Mouse (Mus musculus) intestine, embryonic 16.5 days (tissue): ENCODE data around the gene Apln. TPM values are rescaled to one million over a fixed set of nuclear protein-coding genes. Genes with fewer than 3 reads are reported as not detected.
A peak's percentile ranks its signal among the peaks of the same experiment; 100 is the strongest.

Experiments
- ATAC-seq: fragments of 200-750 bp; cut with Nextera tagmentation; 2 replicates; pipeline ENCODE4 v1.8.0; 2017; ENCODE audit warnings: moderate TSS enrichment, moderate library complexity
- H3K27ac ChIP-seq: fragments of 300-500 bp; sonication (generic); 2 replicates; pipeline ENCODE4 v1.5.1; 2014; ENCODE audit warnings: mild to moderate bottlenecking, low read length
- H3K27me3 ChIP-seq: fragments of 300-500 bp; sonication (generic); replicated peaks from 2 replicates; pipeline ENCODE4 v1.6.1; 2014; ENCODE audit warnings: low read length, control low read depth, mixed read lengths; ENCODE audit not compliant: control insufficient read depth, insufficient read depth
- H3K36me3 ChIP-seq: fragments of 300-500 bp; sonication (generic); 2 replicates; pipeline ENCODE4 v1.6.1; 2014; ENCODE audit warnings: low read length, control low read depth; ENCODE audit not compliant: control insufficient read depth, insufficient read depth
- H3K4me1 ChIP-seq: fragments of 300-500 bp; sonication (generic); 2 replicates; pipeline ENCODE4 v1.6.1; 2014; ENCODE audit warnings: low read length, control low read depth, mixed read lengths; ENCODE audit not compliant: control insufficient read depth, insufficient read depth
- H3K4me2 ChIP-seq: fragments of 300-500 bp; sonication (generic); 2 replicates; pipeline ENCODE4 v1.6.1; 2014; ENCODE audit warnings: low read depth, low read length, control low read depth
- H3K4me3 ChIP-seq: fragments of 300-500 bp; sonication (generic); 2 replicates; pipeline ENCODE4 v1.5.1; 2014; ENCODE audit warnings: mild to moderate bottlenecking, low read length
- H3K9ac ChIP-seq: fragments of 300-500 bp; sonication (generic); 2 replicates; pipeline ENCODE4 v1.6.1; 2014; ENCODE audit warnings: low read depth, low read length
- H3K9me3 ChIP-seq: fragments of 300-500 bp; sonication (generic); 2 replicates; pipeline ENCODE4 v1.6.1; 2016; ENCODE audit warnings: low read length, control low read depth; ENCODE audit not compliant: control insufficient read depth
- WGBS: fragments of 180-500 bp; shearing (Covaris S2); extraction: QIAGEN DNeasy Blood & Tissue Kit; methylation state at CpG from one replicate; pipeline ENCODE4 v1.1.7; 2014; 5-methylcytosine and 5-hydroxymethylcytosine counted together
- polyA plus RNA-seq: library from polyadenylated mRNA; unstranded; fragments of >200 nt; fragmentation: Nextera tagmentation; extraction: Ambion mirVana; gene quantifications from 2 replicates; pipeline ENCODE4 v1.2.1, GENCODE M21; 2015

The Apln gene
- polyA plus RNA-seq, 1 experiment from 2014 or later, result 5.7 TPM

- Histone ChIP-seq H3K4me3 (no peak overlapping the region), H3K9me3 (no peaks in the 10 kb centered on the region), H3K9ac (no peak overlapping the region), H3K27ac (no peak overlapping the region), H3K4me2 (no peak overlapping the region), H3K36me3 (no peaks in the 10 kb centered on the region), H3K4me1 (no peaks in the 10 kb centered on the region), H3K27me3 (peaks cover 10% of the 10 kb centered on the region)
- no peak for ATAC-seq
- 88% methylated on average over 3 of the region's 3 CpGs for WGBS
These were observed 4.1 kb downstream of the Apln start for GRCm38 (mm10) chrX:48030593-48030992.

- Histone ChIP-seq H3K9ac (no peak overlapping the region), H3K27ac (no peak overlapping the region), H3K9me3 (no peaks in the 10 kb centered on the region), H3K36me3 (no peaks in the 10 kb centered on the region), H3K4me2 (no peak overlapping the region), H3K4me3 (no peak overlapping the region), H3K27me3 (peaks cover 4% of the 10 kb centered on the region; the same call in 1 of the 2 replicates), H3K4me1 (no peaks in the 10 kb centered on the region)
- no peak for ATAC-seq
- 65% methylated on average over 1 of the region's 1 CpGs for WGBS
These were observed 11.8 kb downstream of the Apln start for GRCm38 (mm10) chrX:48022811-48023210.

- Histone ChIP-seq H3K4me3 (no peak overlapping the region), H3K36me3 (no peaks in the 10 kb centered on the region), H3K9me3 (no peaks in the 10 kb centered on the region), H3K4me2 (no peak overlapping the region), H3K27ac (no peak overlapping the region), H3K9ac (no peak overlapping the region), H3K27me3 (peaks cover 4% of the 10 kb centered on the region; the same call in 1 of the 2 replicates), H3K4me1 (no peaks in the 10 kb centered on the region)
- WGBS, result 10% methylated on average over 5 of the region's 5 CpGs
- no peak for ATAC-seq
These were observed 14.7 kb downstream of the Apln start for GRCm38 (mm10) chrX:48019940-48020339.

GRCm38 (mm10) chrX:48019359-48019758 is 15.3 kb downstream of the Apln start:
- 46% methylated on average over 15 of the region's 15 CpGs for WGBS
- Histone ChIP-seq H3K9me3 (no peaks in the 10 kb centered on the region), H3K4me2 (no peak overlapping the region), H3K27me3 (peaks cover 4% of the 10 kb centered on the region; the same call in 1 of the 2 replicates), H3K4me1 (no peaks in the 10 kb centered on the region), H3K36me3 (no peaks in the 10 kb centered on the region), H3K27ac (no peak overlapping the region), H3K9ac (no peak overlapping the region), H3K4me3 (no peak overlapping the region)
- ATAC-seq, result no peak

GRCm38 (mm10) chrX:48016906-48017601 is 17.6 kb downstream of the Apln start:
- WGBS, result 57% methylated on average over 7 of the region's 7 CpGs
- no peaks in the 10 kb centered on the region for H3K9me3 ChIP-seq
- no peaks in the 10 kb centered on the region for H3K4me1 ChIP-seq
- no peaks in the 10 kb centered on the region for H3K36me3 ChIP-seq
- no peak overlapping the region for H3K27ac ChIP-seq
- no peak overlapping the region for H3K4me3 ChIP-seq
- no peak overlapping the region for H3K4me2 ChIP-seq
- H3K9ac ChIP-seq, result no peak overlapping the region
- no peak for ATAC-seq
- peaks cover 4% of the 10 kb centered on the region; the same call in 1 of the 2 replicates for H3K27me3 ChIP-seq

GRCm38 (mm10) chrX:48011656-48012055 is 23.0 kb downstream of the Apln start:
- 96% methylated on average over 3 of the region's 3 CpGs for WGBS
- no peak overlapping the region for H3K27ac ChIP-seq
- no peak overlapping the region for H3K9ac ChIP-seq
- no peaks in the 10 kb centered on the region for H3K36me3 ChIP-seq
- H3K4me3 ChIP-seq, result no peak overlapping the region
- no peaks in the 10 kb centered on the region for H3K27me3 ChIP-seq
- ATAC-seq, result no peak
- no peak overlapping the region for H3K4me2 ChIP-seq
- H3K9me3 ChIP-seq, result no peaks in the 10 kb centered on the region
- no peaks in the 10 kb centered on the region for H3K4me1 ChIP-seq

- Histone ChIP-seq H3K4me2 (no peak overlapping the region), H3K27me3 (no peaks in the 10 kb centered on the region), H3K4me3 (no peak overlapping the region), H3K36me3 (no peaks in the 10 kb centered on the region), H3K9ac (no peak overlapping the region), H3K4me1 (no peaks in the 10 kb centered on the region), H3K27ac (no peak overlapping the region), H3K9me3 (no peaks in the 10 kb centered on the region)
- peak; percentile 33; the same call in 1 of the 2 replicates for ATAC-seq
- WGBS, result 62% methylated on average over 8 of the region's 8 CpGs
These were observed 28.6 kb downstream of the Apln start for GRCm38 (mm10) chrX:48006062-48006461.

- no peaks in the 10 kb centered on the region for H3K4me1 ChIP-seq
- H3K27me3 ChIP-seq, result no peaks in the 10 kb centered on the region
- H3K27ac ChIP-seq, result no peak overlapping the region
- no peaks in the 10 kb centered on the region for H3K36me3 ChIP-seq
- no peaks in the 10 kb centered on the region for H3K9me3 ChIP-seq
- WGBS, result 80% methylated on average over 1 of the region's 1 CpGs
- no peak overlapping the region for H3K4me3 ChIP-seq
- no peak for ATAC-seq
- no peak overlapping the region for H3K4me2 ChIP-seq
- no peak overlapping the region for H3K9ac ChIP-seq
These were observed 29.9 kb downstream of the Apln start for GRCm38 (mm10) chrX:48004786-48005185.

GRCm38 (mm10) chrX:48001151-48001550 is 33.5 kb downstream of the Apln start:
- Histone ChIP-seq H3K27ac (no peak overlapping the region), H3K27me3 (no peaks in the 10 kb centered on the region), H3K4me3 (no peak overlapping the region), H3K4me2 (no peak overlapping the region), H3K36me3 (no peaks in the 10 kb centered on the region), H3K4me1 (no peaks in the 10 kb centered on the region), H3K9me3 (no peaks in the 10 kb centered on the region), H3K9ac (no peak overlapping the region)
- 42% methylated on average over 7 of the region's 7 CpGs for WGBS
- ATAC-seq, result no peak

- Histone ChIP-seq H3K9me3 (no peaks in the 10 kb centered on the region), H3K27ac (no peak overlapping the region), H3K27me3 (no peaks in the 10 kb centered on the region), H3K4me3 (no peak overlapping the region), H3K9ac (no peak overlapping the region), H3K36me3 (no peaks in the 10 kb centered on the region), H3K4me1 (no peaks in the 10 kb centered on the region), H3K4me2 (no peak overlapping the region)
- 72% methylated on average over 8 of the region's 8 CpGs for WGBS
- no peak for ATAC-seq
These were observed 36.2 kb downstream of the Apln start for GRCm38 (mm10) chrX:47998412-47998811.
